Mouse (Mus musculus): ENCODE measurements at regions not wholly inside any gene's neighbourhood (a gene's known extent, or its start where the extent isn't known, plus 50 kb on each side); places are given as distances from the start of the nearest gene placed in this dataset.
A peak's percentile ranks its signal among the peaks of the same experiment; 100 is the strongest.

- Histone ChIP-seq H3K4me2 (ENCODE audit: low read depth, low read length) (no peak overlapping the region), H3K27ac (ENCODE audit: low read depth, low read length) (no peak overlapping the region)
- ATAC-seq (ENCODE audit: low read depth) = no peak
These were observed 106.7 kb downstream of the Cpeb2 start for GRCm38 (mm10) chr5:43339671-43340070.

DNA sequence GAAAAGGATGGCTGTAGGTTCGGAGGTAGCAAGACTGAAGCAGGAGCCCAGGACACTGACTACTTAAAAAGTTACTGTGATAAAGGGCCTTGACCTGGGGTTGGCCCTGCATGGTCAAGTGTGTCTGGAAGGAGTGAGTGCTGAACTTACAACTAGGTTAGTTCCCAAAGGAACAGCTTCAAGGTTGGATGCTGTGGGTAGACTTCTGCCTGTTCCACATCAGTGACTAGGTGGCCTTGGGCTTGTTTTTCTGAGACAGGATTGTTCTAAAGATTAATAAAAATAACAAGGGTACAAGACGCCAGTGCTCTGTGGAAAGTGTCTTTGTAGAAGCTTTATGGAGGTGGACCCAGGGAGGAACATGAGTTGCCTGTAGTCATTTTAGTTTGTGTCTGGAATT is 108.5 kb downstream of the Cpeb2 start:
- H3K9ac ChIP-seq (replicated peaks; ENCODE audit: low read depth, low read length) = no peak overlapping the region
- no peaks in the 10 kb centered on the region for H3K9me3 ChIP-seq (ENCODE audit: control insufficient read depth, low read length)
- H3K27me3 ChIP-seq (ENCODE audit: control insufficient read depth, insufficient read depth, low read length) = no peaks in the 10 kb centered on the region
- H3K4me3 ChIP-seq (ENCODE audit: low read depth, low read length) = no peak overlapping the region
- 92% methylated on average over 2 of the region's 2 CpGs for WGBS
- H3K27ac ChIP-seq (ENCODE audit: low read depth, low read length) = no peak overlapping the region
- ATAC-seq (ENCODE audit: low read depth) = no peak
- H3K4me1 ChIP-seq (ENCODE audit: control insufficient read depth, insufficient read depth, low read length) = no peaks in the 10 kb centered on the region
- no peaks in the 10 kb centered on the region for H3K36me3 ChIP-seq (ENCODE audit: control insufficient read depth, insufficient read depth, low read length)
- H3K4me2 ChIP-seq (ENCODE audit: low read depth, low read length) = no peak overlapping the region

More at GRCm38 (mm10) chr5:43339671-43340070, 106.7 kb downstream of the Cpeb2 start:
- Histone ChIP-seq H3K9ac (replicated peaks; ENCODE audit: low read depth, low read length) (no peak overlapping the region), H3K9me3 (ENCODE audit: control insufficient read depth, low read length) (no peaks in the 10 kb centered on the region), H3K4me3 (ENCODE audit: low read depth, low read length) (no peak overlapping the region), H3K27me3 (ENCODE audit: control insufficient read depth, insufficient read depth, low read length) (no peaks in the 10 kb centered on the region), H3K4me1 (ENCODE audit: control insufficient read depth, insufficient read depth, low read length) (no peaks in the 10 kb centered on the region), H3K36me3 (ENCODE audit: control insufficient read depth, insufficient read depth, low read length) (no peaks in the 10 kb centered on the region)
- WGBS = 64% methylated on average over 7 of the region's 7 CpGs

- Histone ChIP-seq H3K9ac (replicated peaks; ENCODE audit: low read depth, low read length) (no peak overlapping the region), H3K9me3 (ENCODE audit: control insufficient read depth, low read length) (no peaks in the 10 kb centered on the region), H3K36me3 (ENCODE audit: control insufficient read depth, insufficient read depth, low read length) (no peaks in the 10 kb centered on the region), H3K27ac (ENCODE audit: low read depth, low read length) (no peak overlapping the region), H3K4me2 (ENCODE audit: low read depth, low read length) (no peak overlapping the region), H3K4me1 (ENCODE audit: control insufficient read depth, insufficient read depth, low read length) (no peaks in the 10 kb centered on the region), H3K27me3 (ENCODE audit: control insufficient read depth, insufficient read depth, low read length) (no peaks in the 10 kb centered on the region), H3K4me3 (ENCODE audit: low read depth, low read length) (no peak overlapping the region)
- WGBS = 83% methylated on average over 1 of the region's 1 CpGs
- ATAC-seq (ENCODE audit: low read depth) = no peak
These were observed 111.5 kb downstream of the Cpeb2 start for GRCm38 (mm10) chr5:43344441-43344840.

DNA sequence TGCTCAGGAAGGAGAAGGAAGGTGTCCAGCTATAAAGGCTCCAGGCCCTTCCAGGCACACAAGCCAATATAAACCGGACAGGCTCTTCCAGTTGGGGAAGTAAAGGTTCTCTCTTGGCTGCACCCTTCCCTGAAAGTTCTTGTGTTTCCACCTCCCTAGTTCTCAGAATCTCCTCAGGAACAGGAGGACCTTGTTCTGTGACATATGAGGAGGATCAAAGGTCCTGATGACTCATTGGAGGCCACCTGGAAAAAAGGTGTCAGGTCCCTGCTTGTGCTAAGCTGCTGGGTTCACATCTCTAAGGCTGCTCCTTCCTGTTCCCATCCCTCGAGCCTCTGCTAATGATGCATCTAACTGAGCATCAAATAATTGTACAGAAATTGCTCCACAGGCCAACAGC is 118.0 kb downstream of the Cpeb2 start:
- 82% methylated on average over 2 of the region's 2 CpGs for WGBS

DNA sequence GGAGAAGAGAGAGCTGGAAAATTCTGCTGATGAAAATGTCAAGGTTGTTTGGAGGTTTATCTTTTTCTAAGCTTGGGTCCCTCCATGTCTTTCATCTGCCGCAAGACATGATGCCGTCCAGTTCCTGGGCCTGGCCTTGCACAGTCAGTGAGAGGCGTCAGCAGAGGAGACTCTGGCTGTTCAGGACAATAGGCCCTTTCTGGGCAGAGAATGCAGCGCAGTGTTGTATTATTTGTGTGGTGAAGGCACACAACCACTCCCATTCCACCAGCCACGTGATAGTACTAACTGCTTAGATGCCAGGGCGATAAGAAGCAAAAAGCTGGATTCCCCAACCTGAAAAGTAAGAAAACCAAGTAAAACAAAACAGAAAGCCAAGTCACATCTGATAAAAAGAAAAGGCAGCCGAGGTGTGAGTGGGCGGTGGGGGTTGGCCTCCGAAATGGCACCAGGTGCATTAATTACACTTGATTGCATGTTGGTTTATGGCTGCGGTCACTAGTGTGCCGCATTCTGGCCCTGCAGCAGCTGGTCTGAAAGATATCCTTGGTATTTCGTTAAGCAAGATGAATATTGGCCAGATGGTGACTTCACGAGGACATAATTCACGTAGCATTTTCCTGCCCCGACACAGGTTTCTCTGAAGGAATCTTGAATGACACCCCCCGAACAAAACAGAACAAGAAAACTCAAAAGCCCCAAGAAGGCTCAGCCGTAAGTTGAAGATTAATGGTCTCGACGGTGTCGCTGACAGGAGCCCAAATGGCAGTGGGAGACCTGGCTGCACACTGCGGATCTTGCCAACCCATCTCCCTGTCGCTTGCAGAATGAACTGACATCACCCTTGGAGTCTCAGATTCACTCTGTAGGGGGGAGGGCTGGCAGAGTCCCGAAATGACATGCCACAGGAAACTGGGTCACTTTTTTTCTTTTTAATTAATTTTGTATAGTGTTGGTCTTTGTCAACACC is 120.3 kb downstream of the Cpeb2 start:
- Histone ChIP-seq H3K4me2 (ENCODE audit: low read depth, low read length) (0 out of 2 replicates have a peak overlapping the region, but pooled peaks have one; percentile 2), H3K9ac (replicated peaks; ENCODE audit: low read depth, low read length) (0 out of 2 replicates have a peak overlapping the region, but pooled peaks have one; percentile 3), H3K27me3 (ENCODE audit: control insufficient read depth, insufficient read depth, low read length) (no peaks in the 10 kb centered on the region), H3K4me1 (ENCODE audit: control insufficient read depth, insufficient read depth, low read length) (peaks cover 24% of the 10 kb centered on the region), H3K27ac (ENCODE audit: low read depth, low read length) (peak overlapping the region; percentile 57), H3K9me3 (ENCODE audit: control insufficient read depth, low read length) (no peaks in the 10 kb centered on the region), H3K36me3 (ENCODE audit: control insufficient read depth, insufficient read depth, low read length) (no peaks in the 10 kb centered on the region), H3K4me3 (ENCODE audit: low read depth, low read length) (no peak overlapping the region)
- 0 out of 2 replicates have a peak, but pooled peaks have one; percentile 13 for ATAC-seq (ENCODE audit: low read depth)
- 19% methylated on average over 23 of the region's 23 CpGs for WGBS

More for the DNA sequence above, 118.0 kb downstream of the Cpeb2 start:
- no peaks in the 10 kb centered on the region for H3K9me3 ChIP-seq (ENCODE audit: control insufficient read depth, low read length)
- H3K27me3 ChIP-seq (ENCODE audit: control insufficient read depth, insufficient read depth, low read length) = no peaks in the 10 kb centered on the region
- peaks cover 24% of the 10 kb centered on the region for H3K4me1 ChIP-seq (ENCODE audit: control insufficient read depth, insufficient read depth, low read length)
- H3K9ac ChIP-seq (replicated peaks; ENCODE audit: low read depth, low read length) = no peak overlapping the region
- H3K27ac ChIP-seq (ENCODE audit: low read depth, low read length) = no peak overlapping the region
- no peak overlapping the region for H3K4me3 ChIP-seq (ENCODE audit: low read depth, low read length)
- no peak for ATAC-seq (ENCODE audit: low read depth)
- no peaks in the 10 kb centered on the region for H3K36me3 ChIP-seq (ENCODE audit: control insufficient read depth, insufficient read depth, low read length)
- H3K4me2 ChIP-seq (ENCODE audit: low read depth, low read length) = no peak overlapping the region

GRCm38 (mm10) chr5:43354351-43354942 is 121.5 kb downstream of the Cpeb2 start:
- Histone ChIP-seq H3K36me3 (ENCODE audit: control insufficient read depth, insufficient read depth, low read length) (no peaks in the 10 kb centered on the region), H3K4me3 (ENCODE audit: low read depth, low read length) (peak overlapping the region; percentile 9), H3K4me2 (ENCODE audit: low read depth, low read length) (peak overlapping the region; percentile 42), H3K27ac (ENCODE audit: low read depth, low read length) (0 out of 2 replicates have a peak overlapping the region, but pooled peaks have one; percentile 28), H3K27me3 (ENCODE audit: control insufficient read depth, insufficient read depth, low read length) (no peaks in the 10 kb centered on the region), H3K9me3 (ENCODE audit: control insufficient read depth, low read length) (no peaks in the 10 kb centered on the region), H3K4me1 (ENCODE audit: control insufficient read depth, insufficient read depth, low read length) (peaks cover 24% of the 10 kb centered on the region), H3K9ac (replicated peaks; ENCODE audit: low read depth, low read length) (no peak overlapping the region)
- 41% methylated on average over 14 of the region's 14 CpGs for WGBS
- ATAC-seq (ENCODE audit: low read depth) = peak; percentile 3; the same call in 1 of the 2 replicates

- Histone ChIP-seq H3K4me2 (ENCODE audit: low read depth, low read length) (peak overlapping the region; percentile 42), H3K27me3 (ENCODE audit: control insufficient read depth, insufficient read depth, low read length) (no peaks in the 10 kb centered on the region), H3K36me3 (ENCODE audit: control insufficient read depth, insufficient read depth, low read length) (no peaks in the 10 kb centered on the region), H3K4me3 (ENCODE audit: low read depth, low read length) (peak overlapping the region; percentile 9), H3K27ac (ENCODE audit: low read depth, low read length) (peak overlapping the region; percentile 28; the same call in 1 of the 2 replicates), H3K9me3 (ENCODE audit: control insufficient read depth, low read length) (no peaks in the 10 kb centered on the region), H3K4me1 (ENCODE audit: control insufficient read depth, insufficient read depth, low read length) (peaks cover 24% of the 10 kb centered on the region), H3K9ac (replicated peaks; ENCODE audit: low read depth, low read length) (no peak overlapping the region; the same call in 1 of the 2 replicates)
- 1% methylated on average over 12 of the region's 12 CpGs for WGBS
- ATAC-seq (ENCODE audit: low read depth) = peak; percentile 91
These were observed 122.1 kb downstream of the Cpeb2 start for GRCm38 (mm10) chr5:43355026-43355580.

DNA sequence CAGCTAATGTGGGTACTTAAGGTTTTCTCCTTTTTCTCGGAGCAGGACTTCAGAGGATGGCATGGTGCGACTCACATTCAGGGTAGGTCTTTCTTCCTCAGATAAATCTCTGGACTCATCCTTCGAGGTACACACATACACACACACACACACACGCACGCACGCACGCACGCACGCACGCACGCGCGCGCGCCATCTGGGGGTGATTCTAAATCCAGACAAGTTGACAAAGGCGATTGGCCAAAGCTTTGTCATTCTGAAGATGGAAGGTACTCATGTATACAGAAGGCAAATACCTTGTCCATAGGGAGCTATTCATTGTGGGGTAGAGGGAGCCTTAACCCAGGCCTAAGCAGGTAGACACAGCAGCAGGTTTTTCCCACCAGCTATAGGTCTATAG is 122.9 kb downstream of the Cpeb2 start:
- Histone ChIP-seq H3K9me3 (ENCODE audit: control insufficient read depth, low read length) (no peaks in the 10 kb centered on the region), H3K36me3 (ENCODE audit: control insufficient read depth, insufficient read depth, low read length) (no peaks in the 10 kb centered on the region), H3K4me3 (ENCODE audit: low read depth, low read length) (no peak overlapping the region), H3K9ac (replicated peaks; ENCODE audit: low read depth, low read length) (no peak overlapping the region), H3K27ac (ENCODE audit: low read depth, low read length) (peak overlapping the region; percentile 28; the same call in 1 of the 2 replicates), H3K27me3 (ENCODE audit: control insufficient read depth, insufficient read depth, low read length) (no peaks in the 10 kb centered on the region), H3K4me1 (ENCODE audit: control insufficient read depth, insufficient read depth, low read length) (peaks cover 24% of the 10 kb centered on the region), H3K4me2 (ENCODE audit: low read depth, low read length) (peak overlapping the region; percentile 42; the same call in 1 of the 2 replicates)
- no peak for ATAC-seq (ENCODE audit: low read depth)
- WGBS = 73% methylated on average over 16 of the region's 16 CpGs
